13 mouse cellular contexts compared by ENCODE assay signal in genomic region chr2:144388416-144388815, GRCm38 (mm10). TPM values are rescaled to one million over a fixed set of nuclear protein-coding genes. Genes with fewer than 3 reads are reported as not detected.
"Had no signal": no experiment of that assay in that cellular context is flagged by ENCODE, and none has a peak within 500 bp of the region (broad histone marks: within the 10 kb centered on the region; RNA-seq: fewer than 3 reads in every experiment).

No protein-coding gene starts in this region.

- H3K4me2 ChIP-seq: limb, embryonic 15.5 days; midbrain, embryonic 13.5 days had no signal

- H3K9ac ChIP-seq: limb, embryonic 15.5 days; midbrain, embryonic 13.5 days had no signal

- H3K4me1 ChIP-seq: limb, embryonic 15.5 days; midbrain, embryonic 13.5 days had no signal

- H3K27ac ChIP-seq: left cerebral cortex, adult 2 months; limb, embryonic 15.5 days; midbrain, embryonic 13.5 days had no signal

- H3K9me3 ChIP-seq: limb, embryonic 15.5 days; midbrain, embryonic 13.5 days had no signal

- H3K27me3 ChIP-seq: limb, embryonic 15.5 days; midbrain, embryonic 13.5 days had no signal

- H3K4me3 ChIP-seq: left cerebral cortex, adult 2 months; limb, embryonic 15.5 days; midbrain, embryonic 13.5 days had no signal

- ATAC-seq: hindbrain, embryonic 16.5 days; inflammation-experienced regulatory T-cells, adult 6 months; intestine, postnatal 0 days; midbrain, embryonic 13.5 days had no signal

- DNase-seq: lung, adult 18-20 months; right cerebral cortex, postnatal 14 days; thymus, postnatal 36 days had no signal

RNA-seq across cellular contexts. Expression of gene Pet117, which starts 19.6 kb away (rescaled TPM):
- total RNA-seq: megakaryocyte progenitor cell, adult 5-6 weeks; midbrain, postnatal 0 days had no signal
- polyA plus RNA-seq: neural tube, embryonic 14.5 days; spleen, adult 2 months had no signal

RNA-seq across cellular contexts. Expression of gene Ovol2, which starts 56.5 kb away (rescaled TPM):
- total RNA-seq: megakaryocyte progenitor cell, adult 5-6 weeks; midbrain, postnatal 0 days had no signal
- polyA plus RNA-seq: hindbrain, embryonic 16.5 days; inflammation-experienced regulatory T-cells, adult 6 months; midbrain, embryonic 13.5 days; midbrain, postnatal 0 days; neural tube, embryonic 14.5 days had no signal
